Mouse (Mus musculus) CH12.LX (cell line): ENCODE measurements at regions not wholly inside any gene's neighbourhood (a gene's known extent, or its start where the extent isn't known, plus 50 kb on each side); places are given as distances from the start of the nearest gene placed in this dataset.

Experiments used
- DNase-seq: peaks from one replicate; pipeline ENCODE4 v3.0.0-alpha.2; 2013; ENCODE audit errors: extremely low read depth
- H3K27ac ChIP-seq: 2 replicates; pipeline ENCODE4 v1.5.1; 2012; ENCODE audit warnings: low read depth, mild to moderate bottlenecking, control low read depth, moderate library complexity; ENCODE audit not compliant: insufficient read depth
- H3K27me3 ChIP-seq: replicated peaks from 2 replicates; pipeline ENCODE3; 2012; ENCODE audit warnings: inconsistent platforms
- H3K36me3 ChIP-seq, 2 experiments: replicated peaks in 1 of 2; 2 replicates each; pipeline versions ENCODE3 to v1.6.1; 2012; ENCODE audit warnings: inconsistent platforms in 1 of 2, low read length in 1 of 2, mild to moderate bottlenecking in 1 of 2, mixed read lengths in 1 of 2, moderate library complexity in 1 of 2; ENCODE audit not compliant: control insufficient read depth in 1 of 2, insufficient read depth in 1 of 2
- H3K4me1 ChIP-seq, 2 experiments: 2 replicates each; pipeline ENCODE4 v1.6.1; 2012; ENCODE audit warnings: inconsistent platforms in 1 of 2, moderate library complexity in 1 of 2; ENCODE audit not compliant: insufficient read depth in 2 of 2, control insufficient read depth in 1 of 2
- H3K4me2 ChIP-seq: 2 replicates; pipeline ENCODE4 v1.6.1; 2012; ENCODE audit warnings: low read depth, mild to moderate bottlenecking, control low read depth; ENCODE audit not compliant: poor library complexity, insufficient read depth, severe bottlenecking
- H3K4me3 ChIP-seq, 3 experiments: fragments of 150-350 bp in 1 of 3; sonication (generic) in 1 of 3; replicated peaks in 1 of 3; 2 replicates each; pipeline versions ENCODE3 to v1.5.1; 2011 to 2012; ENCODE audit warnings: low read depth in 2 of 3, low read length in 2 of 3, mild to moderate bottlenecking in 2 of 3, moderate library complexity in 2 of 3, control low read depth in 1 of 3, improper control_type of control experiment in 1 of 3, inconsistent platforms in 1 of 3, mixed read lengths in 1 of 3; ENCODE audit not compliant: poor library complexity in 1 of 3
- H3K79me2 ChIP-seq: replicated peaks from 2 replicates; pipeline ENCODE4 v1.6.1; 2012; ENCODE audit warnings: mild to moderate bottlenecking, moderate library complexity; ENCODE audit not compliant: control insufficient read depth, poor library complexity, insufficient read depth, severe bottlenecking; ENCODE audit errors: extremely low read depth
- H3K9ac ChIP-seq: 2 replicates; pipeline ENCODE4 v1.6.1; 2012; ENCODE audit warnings: low read depth, mild to moderate bottlenecking, control low read depth, moderate library complexity; ENCODE audit not compliant: insufficient read depth
- H3K9me3 ChIP-seq: replicated peaks from 2 replicates; pipeline ENCODE3; 2012; ENCODE audit warnings: low read length, inconsistent platforms, mixed read lengths
- CHD1 ChIP-seq: IDR thresholded peaks from 2 replicates; pipeline ENCODE4 v1.6.1; 2012; ENCODE audit warnings: low read depth, low read length, improper control_type of control experiment, inconsistent platforms
- ETS1 ChIP-seq: conservative IDR thresholded peaks from 2 replicates; pipeline ENCODE4 v1.6.1; 2012; ENCODE audit warnings: low read depth, mild to moderate bottlenecking, inconsistent platforms, low read length, improper control_type of control experiment, moderate library complexity
- JUND ChIP-seq: conservative IDR thresholded peaks from 2 replicates; pipeline ENCODE4 v1.6.1; 2011; ENCODE audit warnings: low read depth, low read length, improper control_type of control experiment
- MAFK ChIP-seq: IDR thresholded peaks from 2 replicates; pipeline ENCODE4 v1.6.1; 2011; ENCODE audit warnings: low read length, improper control_type of control experiment; ENCODE audit not compliant: insufficient replicate concordance
- NRF1 ChIP-seq: IDR thresholded peaks from 2 replicates; pipeline ENCODE4 v1.6.1; 2014; ENCODE audit warnings: low read depth, mild to moderate bottlenecking, inconsistent platforms, low read length, improper control_type of control experiment, moderate library complexity
- POLR2A ChIP-seq: IDR thresholded peaks from 2 replicates; pipeline ENCODE4 v1.6.1; 2011; ENCODE audit warnings: low read depth, mild to moderate bottlenecking, improper control_type of control experiment, low read length
- RAD21 ChIP-seq: IDR thresholded peaks from 2 replicates; pipeline ENCODE4 v1.6.1; 2011; ENCODE audit warnings: low read depth, mild to moderate bottlenecking, low read length, improper control_type of control experiment, moderate library complexity
- SIN3A ChIP-seq: IDR thresholded peaks from 2 replicates; pipeline ENCODE4 v1.6.1; 2012; ENCODE audit warnings: low read length, improper control_type of control experiment, inconsistent platforms
- USF2 ChIP-seq: conservative IDR thresholded peaks from 2 replicates; pipeline ENCODE4 v1.6.1; 2011; ENCODE audit warnings: low read depth, low read length, improper control_type of control experiment
- ZNF384 ChIP-seq: IDR thresholded peaks from 2 replicates; pipeline ENCODE4 v1.6.1; 2012; ENCODE audit warnings: low read depth, low read length, improper control_type of control experiment, inconsistent platforms
- dilution Hi-C: fragments of 300-500 bp; cut with MboI; formaldehyde crosslinking; loops from 2 replicates; pipeline ENCODE4 v1.14.3; 2020; ENCODE audit warnings: low sequenced_read_pairs; ENCODE audit not compliant: extremely low pct_unique_long_range_greater_than_20kb, extremely low pct_ligation_motif_present
- in situ Hi-C: fragments of 300-500 bp; cut with MboI; formaldehyde crosslinking; loops from 3 replicates; pipeline ENCODE4 v1.14.3; 2019; ENCODE audit warnings: low sequenced_read_pairs, low pct_ligation_motif_present, low pct_unique_long_range_greater_than_20kb, mixed read lengths

DNA sequence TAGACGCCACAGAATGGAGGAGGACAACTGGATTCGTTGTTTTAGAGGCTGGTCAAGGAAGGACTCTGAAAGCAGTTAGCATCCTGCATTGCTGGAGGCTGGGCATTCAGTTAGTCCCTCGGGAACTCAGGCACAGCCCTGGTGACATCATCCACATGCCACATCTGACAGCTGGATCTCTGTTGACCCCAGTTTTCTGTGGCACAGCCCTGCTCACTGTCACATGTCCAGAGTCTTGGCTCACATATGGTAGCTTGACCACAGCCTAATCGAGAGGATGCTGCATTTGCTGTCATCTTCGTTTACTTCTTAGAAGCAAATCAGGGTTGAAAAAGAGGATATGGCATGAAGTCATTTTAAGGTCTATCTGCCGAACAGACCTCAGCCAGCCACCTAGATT is 265.1 kb downstream of the Setd4 start:
- in situ Hi-C loops (no loop called here), dilution Hi-C loops (no loop called here)
- H3K4me1 ChIP-seq, result peaks cover 4 to 8% of the 10 kb centered on the region in 2 experiments; a peak in 2 of 4 replicates
- H3K4me3 ChIP-seq, result no peak overlapping the region
- no peak overlapping the region for H3K27ac ChIP-seq
- no peaks in the 10 kb centered on the region for H3K36me3 ChIP-seq
- TF ChIP-seq ETS1 (peak; percentile 37; the same call in 1 of the 2 replicates), SIN3A (no peak)
- TF ChIP-seq, all 38 proteins: peak for 1
- Histone ChIP-seq H3K9ac (no peak overlapping the region), H3K9me3 (no peaks in the 10 kb centered on the region), H3K27me3 (no peaks in the 10 kb centered on the region), H3K79me2 (no peaks in the 10 kb centered on the region), H3K4me2 (no peak overlapping the region)
- DNase-seq, result peak; percentile 8

DNA sequence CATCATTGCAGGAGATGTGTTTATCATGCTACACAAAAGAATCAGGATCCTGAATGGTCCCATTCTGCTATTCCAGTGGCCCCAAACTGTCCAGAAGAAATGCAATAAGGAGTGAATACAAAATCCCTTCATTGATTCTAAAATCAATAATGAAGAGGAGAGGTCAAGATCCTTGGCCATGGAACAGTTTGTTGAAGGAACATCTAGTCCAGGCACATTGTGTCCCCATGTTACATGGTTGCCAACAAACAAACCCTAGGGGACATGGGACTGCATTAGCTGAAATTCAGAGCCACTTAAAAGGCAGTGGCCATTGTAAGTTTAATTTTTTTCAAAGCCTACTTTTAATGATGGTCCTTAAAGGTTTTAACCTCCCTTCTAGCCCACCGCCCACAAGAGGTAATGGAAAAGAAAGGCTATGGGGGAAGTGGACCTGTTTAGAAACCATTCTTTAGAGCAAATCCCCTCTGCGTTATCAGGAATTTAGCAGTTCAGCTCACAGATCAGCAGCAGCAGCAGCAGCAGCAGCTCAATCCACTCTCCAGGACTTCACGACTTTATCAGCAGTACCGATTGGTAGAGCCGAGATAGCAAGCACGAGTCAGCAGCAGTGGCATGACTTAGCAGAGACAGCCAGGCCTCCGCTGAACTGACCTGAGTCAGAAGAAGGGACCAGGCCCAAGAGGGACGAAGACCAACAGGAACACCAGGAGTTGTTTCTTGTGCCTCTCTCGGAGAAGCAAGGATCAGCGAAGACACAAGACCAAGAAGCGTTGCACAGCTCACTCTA is 268.3 kb downstream of the Setd4 start:
- Histone ChIP-seq H3K9ac (no peak overlapping the region), H3K27ac (no peak overlapping the region), H3K79me2 (no peaks in the 10 kb centered on the region), H3K4me2 (no peak overlapping the region), H3K36me3 (no peaks in the 10 kb centered on the region), H3K27me3 (no peaks in the 10 kb centered on the region), H3K4me3 (no peak overlapping the region), H3K4me1 (peaks cover 4 to 10% of the 10 kb centered on the region in 2 experiments; a peak in 2 of 4 replicates), H3K9me3 (no peaks in the 10 kb centered on the region)
- TF ChIP-seq CHD1, result no peak
- TF ChIP-seq NRF1, result no peak
- TF ChIP-seq JUND, result no peak
- TF ChIP-seq POLR2A, result no peak
- no peak for TF ChIP-seq MAFK
- TF ChIP-seq USF2, result no peak
- no peak for TF ChIP-seq ZNF384
- no peak for TF ChIP-seq SIN3A
- DNase-seq, result no peak
- dilution Hi-C loops (no loop called here), in situ Hi-C loops (no loop called here)

DNA sequence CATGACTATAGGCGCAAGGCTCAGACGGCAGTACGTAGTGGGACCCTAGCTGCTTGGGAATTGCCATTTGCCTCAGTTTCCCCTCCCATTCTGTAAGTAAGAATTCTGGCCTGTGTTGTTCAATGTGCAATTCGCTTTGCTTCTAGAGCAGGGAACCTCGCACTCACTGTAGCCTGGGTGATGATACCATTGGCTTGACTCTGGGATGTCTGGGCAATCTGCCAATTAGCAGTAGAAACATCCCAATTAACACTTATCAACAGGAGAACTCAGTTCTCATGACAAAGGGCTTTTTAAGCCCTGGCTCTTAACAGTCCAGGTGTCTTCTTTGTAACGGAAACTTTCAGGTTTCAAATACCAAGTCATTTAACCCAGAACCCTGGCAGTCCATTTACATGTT is 270.2 kb downstream of the Setd4 start:
- no peak overlapping the region for H3K9ac ChIP-seq
- in situ Hi-C loops (no loop called here), dilution Hi-C loops (no loop called here)
- no peak for TF ChIP-seq RAD21
- no peak overlapping the region for H3K4me2 ChIP-seq
- no peaks in the 10 kb centered on the region for H3K79me2 ChIP-seq
- no peak for DNase-seq
- no peaks in the 10 kb centered on the region for H3K27me3 ChIP-seq
- no peaks in the 10 kb centered on the region for H3K9me3 ChIP-seq
- no peak overlapping the region for H3K27ac ChIP-seq
- H3K4me3 ChIP-seq, result no peak overlapping the region
- H3K4me1 ChIP-seq, result peaks cover under 1 to 3% of the 10 kb centered on the region in 2 experiments; a peak in 2 of 4 replicates
- no peaks in the 10 kb centered on the region for H3K36me3 ChIP-seq
